Mouse (Mus musculus) embryonic facial prominence, embryonic 15.5 days (tissue): ENCODE results near the gene Slc12a3. TPM values are rescaled to one million over a fixed set of nuclear protein-coding genes. Genes with fewer than 3 reads are reported as not detected.

ENCODE experiments used
- ATAC-seq: fragments of 200-750 bp; cut with Nextera tagmentation; 2 replicates; pipeline ENCODE4 v1.8.0; 2017; ENCODE audit warnings: low read depth, moderate TSS enrichment; ENCODE audit not compliant: insufficient number of reproducible peaks, low FRiP score, low TSS enrichment
- H3K27ac ChIP-seq: fragments of 300-500 bp; sonication (generic); replicated peaks from 2 replicates; pipeline ENCODE4 v1.5.1; 2015; ENCODE audit warnings: mild to moderate bottlenecking, inconsistent platforms
- H3K27me3 ChIP-seq: fragments of 300-500 bp; sonication (generic); 2 replicates; pipeline ENCODE4 v1.6.1; 2015; ENCODE audit warnings: inconsistent platforms
- H3K36me3 ChIP-seq: fragments of 300-500 bp; sonication (generic); 2 replicates; pipeline ENCODE4 v1.6.1; 2015; ENCODE audit warnings: mild to moderate bottlenecking, inconsistent platforms
- H3K4me1 ChIP-seq: fragments of 300-500 bp; sonication (generic); 2 replicates; pipeline ENCODE4 v1.6.1; 2015; ENCODE audit warnings: inconsistent platforms
- H3K4me2 ChIP-seq: fragments of 300-500 bp; sonication (generic); replicated peaks from 2 replicates; pipeline ENCODE4 v1.6.1; 2015; ENCODE audit warnings: mild to moderate bottlenecking, inconsistent platforms
- H3K4me3 ChIP-seq: fragments of 300-500 bp; sonication (generic); replicated peaks from 2 replicates; pipeline ENCODE4 v1.5.1; 2015; ENCODE audit warnings: mild to moderate bottlenecking, inconsistent platforms
- H3K9ac ChIP-seq: fragments of 300-500 bp; sonication (generic); 2 replicates; pipeline ENCODE4 v1.6.1; 2015; ENCODE audit warnings: inconsistent platforms
- H3K9me3 ChIP-seq: fragments of 300-500 bp; sonication (generic); replicated peaks from 2 replicates; pipeline ENCODE4 v1.6.1; 2016; ENCODE audit warnings: inconsistent platforms
- WGBS: fragments of 180-500 bp; shearing (Covaris S2); methylation state at CpG from one replicate; pipeline ENCODE4 v1.1.7; 2015; 5-methylcytosine and 5-hydroxymethylcytosine counted together
- polyA plus RNA-seq: library from polyadenylated mRNA; unstranded; fragments of >200 nt; fragmentation: Nextera tagmentation; extraction: Ambion mirVana; gene quantifications from 2 replicates; pipeline ENCODE4 v1.2.1, GENCODE M21; 2015

Slc12a3 gene
- 0.23 TPM in 1 of 2 replicates, not detected in the other for polyA plus RNA-seq

DNA sequence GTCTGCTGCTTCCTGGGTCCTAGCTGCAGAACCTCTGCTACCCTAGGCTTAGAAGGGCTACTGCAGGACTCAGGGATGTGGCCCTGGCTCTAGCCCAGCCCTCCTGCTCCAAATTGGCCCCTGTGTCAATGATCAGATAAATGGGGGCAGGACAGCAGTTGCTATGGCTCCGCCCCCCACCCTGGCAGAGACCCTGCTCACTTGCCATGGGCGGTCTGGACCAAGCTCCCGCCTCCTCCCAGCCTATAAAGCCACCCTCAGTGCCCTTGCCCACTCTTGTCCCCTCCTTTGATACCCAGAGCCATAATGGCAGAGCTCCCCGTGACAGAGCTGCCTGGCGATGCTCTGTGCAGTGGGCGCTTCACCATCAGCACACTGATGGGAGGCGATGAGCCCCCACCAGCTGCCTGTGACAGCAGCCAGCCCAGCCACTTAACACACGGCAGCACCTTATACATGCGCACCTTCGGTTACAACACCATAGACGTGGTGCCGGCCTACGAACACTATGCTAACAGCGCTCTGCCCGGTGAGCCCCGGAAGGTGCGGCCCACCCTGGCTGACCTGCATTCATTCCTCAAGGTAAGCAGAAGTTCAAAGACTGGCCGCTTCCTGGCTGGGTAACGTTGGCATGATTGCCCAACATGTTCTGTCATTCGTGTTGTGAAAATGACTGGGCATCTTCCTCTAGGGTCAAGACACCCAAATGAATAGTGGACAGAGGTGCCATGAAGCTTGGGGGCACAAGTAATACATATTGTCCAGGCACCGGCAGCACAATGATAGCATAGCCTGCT is at the start of gene Slc12a3:
Gene Slc12a3, plus strand, starts transcription at position 270 of the 797 bp plus-strand sequence.
- H3K36me3 ChIP-seq = no peaks in the 10 kb centered on the region
- 81% methylated on average over 21 of the region's 21 CpGs for WGBS
- H3K4me2 ChIP-seq = no peak within 1 kb of the TSS
- no peaks in the 10 kb centered on the region for H3K9me3 ChIP-seq
- H3K9ac ChIP-seq = no peak within 1 kb of the TSS
- H3K27ac ChIP-seq = no peak within 1 kb of the TSS
- no peak within 1 kb of the TSS for H3K4me3 ChIP-seq
- ATAC-seq = no peak
- H3K27me3 ChIP-seq = no peaks in the 10 kb centered on the region
- H3K4me1 ChIP-seq = no peaks in the 10 kb centered on the region

DNA sequence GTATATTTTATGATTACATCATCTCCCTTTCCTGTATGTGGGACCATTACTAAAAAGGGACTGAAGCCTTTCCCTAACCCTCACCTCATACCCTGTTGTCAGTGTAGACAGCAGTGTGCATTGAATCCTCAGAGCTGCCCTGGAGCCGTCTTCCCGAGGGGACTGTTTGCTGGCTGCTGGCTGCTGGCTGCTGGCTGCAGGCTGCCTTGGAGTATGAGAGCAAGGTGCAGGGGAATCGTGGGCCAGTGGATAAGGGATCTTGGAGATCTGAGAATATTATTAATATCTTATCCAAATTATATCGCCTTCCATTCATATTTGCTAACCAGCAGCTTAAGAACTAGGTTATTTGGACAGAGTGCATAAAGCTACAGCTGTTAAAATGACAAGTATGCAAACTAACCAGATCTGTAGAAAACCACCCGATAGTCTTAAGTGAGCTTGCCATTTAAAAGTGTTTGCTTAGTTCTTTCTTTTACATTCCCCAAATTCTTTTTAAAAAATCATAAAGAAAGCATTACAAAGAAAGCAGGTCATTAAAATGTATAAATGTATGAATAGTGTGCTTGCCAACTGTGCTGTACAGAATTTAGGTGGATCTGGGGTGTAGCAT is 48.9 kb upstream of the Slc12a3 start:
- 52% methylated on average over 5 of the region's 5 CpGs for WGBS
- no peak overlapping the region for H3K4me2 ChIP-seq
- H3K9me3 ChIP-seq = no peaks in the 10 kb centered on the region
- H3K4me1 ChIP-seq = no peaks in the 10 kb centered on the region
- H3K36me3 ChIP-seq = no peaks in the 10 kb centered on the region
- no peaks in the 10 kb centered on the region for H3K27me3 ChIP-seq
- no peak overlapping the region for H3K27ac ChIP-seq
- ATAC-seq = no peak
- H3K9ac ChIP-seq = no peak overlapping the region
- no peak overlapping the region for H3K4me3 ChIP-seq

DNA sequence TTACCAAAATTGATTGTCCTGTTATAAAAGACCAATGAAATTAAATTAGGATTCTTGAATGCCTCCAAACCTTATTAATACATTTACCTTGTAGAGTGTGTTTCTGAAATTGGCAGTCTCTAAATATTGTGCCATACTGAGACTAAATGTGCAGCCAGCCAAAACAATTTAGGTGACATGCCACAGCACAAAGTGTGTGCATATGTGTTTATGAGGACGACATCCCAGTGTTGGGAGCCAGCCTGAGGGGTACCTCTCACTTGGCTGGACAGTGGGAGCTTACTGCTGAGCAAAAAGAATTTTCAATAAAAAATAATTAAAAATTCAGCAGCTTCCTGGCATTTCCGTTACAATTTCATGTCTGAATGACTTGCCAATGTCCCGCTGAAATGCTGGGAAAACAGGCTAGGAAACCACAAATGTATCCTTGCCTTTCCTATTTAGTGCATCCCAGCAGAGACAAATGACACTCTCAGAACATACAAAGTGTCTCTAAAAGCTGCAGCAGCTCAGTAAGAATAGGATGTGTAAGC is 46.5 kb upstream of the Slc12a3 start:
- 83% methylated on average over 3 of the region's 3 CpGs for WGBS
- no peaks in the 10 kb centered on the region for H3K36me3 ChIP-seq
- no peak for ATAC-seq
- no peak overlapping the region for H3K27ac ChIP-seq
- H3K4me1 ChIP-seq = no peaks in the 10 kb centered on the region
- no peaks in the 10 kb centered on the region for H3K9me3 ChIP-seq
- H3K4me2 ChIP-seq = no peak overlapping the region
- H3K9ac ChIP-seq = no peak overlapping the region
- no peaks in the 10 kb centered on the region for H3K27me3 ChIP-seq
- no peak overlapping the region for H3K4me3 ChIP-seq

DNA sequence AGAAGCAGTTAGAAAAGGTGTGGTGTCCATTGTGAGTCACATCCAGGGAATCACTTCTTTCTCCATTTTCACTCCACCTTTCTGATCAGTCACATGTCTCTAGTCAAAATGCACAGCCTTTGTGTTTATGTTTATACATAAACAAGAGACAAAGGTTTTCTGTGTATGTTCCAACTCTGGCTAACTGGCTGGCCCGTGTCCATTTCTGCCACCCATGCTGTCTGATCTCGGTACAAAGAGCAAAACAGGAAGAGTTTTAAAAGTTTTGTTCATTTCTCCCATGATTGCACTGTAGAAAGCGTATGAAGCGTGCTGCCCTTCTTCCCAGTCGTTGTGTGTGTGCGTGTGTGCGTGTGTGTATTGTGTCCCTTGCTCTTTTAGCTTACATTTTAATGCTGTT is 44.8 kb upstream of the Slc12a3 start:
- WGBS = 87% methylated on average over 7 of the region's 7 CpGs
- Histone ChIP-seq H3K4me2 (no peak overlapping the region), H3K36me3 (no peaks in the 10 kb centered on the region), H3K4me3 (no peak overlapping the region), H3K4me1 (no peaks in the 10 kb centered on the region), H3K27me3 (no peaks in the 10 kb centered on the region), H3K27ac (no peak overlapping the region), H3K9me3 (no peaks in the 10 kb centered on the region), H3K9ac (no peak overlapping the region)
- no peak for ATAC-seq

DNA sequence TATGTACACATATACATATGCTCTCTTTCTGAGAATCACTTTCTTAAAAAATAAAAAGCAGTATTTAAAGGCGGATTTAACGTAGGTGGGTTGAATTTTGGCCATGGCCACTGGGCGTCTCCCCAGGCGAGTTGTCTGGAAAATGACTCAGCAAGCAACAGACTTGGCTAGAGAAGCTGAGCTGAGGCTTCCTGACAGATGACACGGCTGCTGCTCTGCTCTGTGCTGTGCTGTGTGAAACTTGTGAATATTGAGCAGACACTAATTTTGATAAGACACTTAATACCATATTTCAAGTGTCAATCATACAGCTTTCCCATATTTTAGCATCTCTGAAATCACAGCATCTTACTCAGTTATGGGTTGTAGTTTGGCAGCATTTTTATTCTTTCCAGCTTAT is 38.4 kb upstream of the Slc12a3 start:
- H3K9me3 ChIP-seq = no peaks in the 10 kb centered on the region
- no peak overlapping the region for H3K9ac ChIP-seq
- no peak overlapping the region for H3K27ac ChIP-seq
- H3K4me3 ChIP-seq = no peak overlapping the region
- H3K36me3 ChIP-seq = 0 out of 2 replicates have a peak, but pooled peaks cover 3% of the 10 kb centered on the region
- H3K4me1 ChIP-seq = no peaks in the 10 kb centered on the region
- no peak overlapping the region for H3K4me2 ChIP-seq
- ATAC-seq = no peak
- no peaks in the 10 kb centered on the region for H3K27me3 ChIP-seq
- 78% methylated on average over 5 of the region's 5 CpGs for WGBS

DNA sequence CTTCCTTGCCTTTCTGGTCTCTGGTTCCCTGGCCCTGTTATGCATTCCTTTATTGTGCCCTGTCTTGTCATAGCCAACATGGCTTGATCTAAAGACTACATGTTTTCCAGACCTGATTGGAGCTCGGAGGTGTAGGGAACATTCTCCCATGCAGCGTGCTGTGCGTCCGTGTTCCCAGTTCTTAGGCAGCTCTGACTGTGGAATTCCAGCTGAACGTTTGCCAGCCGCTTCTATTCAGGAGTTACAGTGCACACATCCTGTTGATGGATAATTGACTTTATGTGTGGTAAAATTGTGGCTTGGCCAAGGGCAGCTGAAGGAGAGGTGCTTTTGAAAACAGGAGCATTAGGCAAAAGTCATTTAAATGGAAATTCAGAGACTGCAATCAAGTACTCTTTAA is 36.9 kb upstream of the Slc12a3 start:
- H3K36me3 ChIP-seq = 0 out of 2 replicates have a peak, but pooled peaks cover 3% of the 10 kb centered on the region
- 43% methylated on average over 6 of the region's 6 CpGs for WGBS
- H3K27ac ChIP-seq = no peak overlapping the region
- ATAC-seq = no peak
- no peaks in the 10 kb centered on the region for H3K9me3 ChIP-seq
- H3K4me3 ChIP-seq = no peak overlapping the region
- no peak overlapping the region for H3K4me2 ChIP-seq
- H3K4me1 ChIP-seq = no peaks in the 10 kb centered on the region
- H3K9ac ChIP-seq = no peak overlapping the region
- H3K27me3 ChIP-seq = no peaks in the 10 kb centered on the region

DNA sequence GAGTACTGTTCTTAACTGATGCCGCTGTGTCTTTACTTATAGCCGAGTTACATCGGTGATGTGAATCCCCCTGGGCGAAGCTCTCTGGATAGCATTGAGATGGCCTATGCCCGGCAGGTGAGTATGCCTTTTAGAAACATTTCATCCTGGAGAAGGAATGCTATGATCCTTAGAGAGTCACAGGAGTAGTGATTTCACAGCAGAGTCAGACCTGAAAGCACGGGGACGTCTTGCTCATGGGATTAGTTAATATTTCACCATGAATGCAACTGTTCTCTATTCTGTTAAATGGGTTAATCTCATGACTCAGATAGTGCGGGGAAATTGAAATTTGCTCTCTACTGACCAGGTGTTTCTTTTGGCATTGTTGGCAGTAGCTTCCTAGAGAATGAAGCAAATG is 36.4 kb upstream of the Slc12a3 start:
- H3K36me3 ChIP-seq = 0 out of 2 replicates have a peak, but pooled peaks cover 3% of the 10 kb centered on the region
- H3K4me2 ChIP-seq = no peak overlapping the region
- no peaks in the 10 kb centered on the region for H3K4me1 ChIP-seq
- no peak for ATAC-seq
- H3K9ac ChIP-seq = no peak overlapping the region
- H3K27me3 ChIP-seq = no peaks in the 10 kb centered on the region
- no peak overlapping the region for H3K4me3 ChIP-seq
- no peaks in the 10 kb centered on the region for H3K9me3 ChIP-seq
- H3K27ac ChIP-seq = no peak overlapping the region
- WGBS = 82% methylated on average over 8 of the region's 8 CpGs

DNA sequence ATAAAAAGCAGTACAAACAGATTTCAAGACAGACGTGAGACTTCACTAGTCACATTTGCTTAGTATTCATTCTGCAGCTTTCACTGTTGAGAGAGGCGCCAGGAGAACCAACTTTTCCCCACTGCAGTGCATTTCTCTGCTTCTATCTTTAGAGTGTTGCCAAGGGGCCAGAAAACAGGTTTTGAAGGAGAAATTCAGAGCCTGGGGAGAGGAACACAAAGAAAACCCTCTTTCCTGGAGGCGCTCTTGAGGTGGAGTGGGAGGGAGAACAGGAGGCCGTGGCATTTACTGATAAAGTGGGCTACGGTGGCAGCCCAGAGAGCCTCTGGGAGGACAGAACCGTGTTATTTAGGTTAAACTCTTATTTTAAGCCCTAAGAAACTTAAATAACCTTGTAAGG is 33.3 kb upstream of the Slc12a3 start:
- H3K4me3 ChIP-seq = no peak overlapping the region
- WGBS = 59% methylated on average over 6 of the region's 6 CpGs
- ATAC-seq = no peak
- H3K27me3 ChIP-seq = no peaks in the 10 kb centered on the region
- no peak overlapping the region for H3K4me2 ChIP-seq
- no peaks in the 10 kb centered on the region for H3K9me3 ChIP-seq
- H3K36me3 ChIP-seq = 0 out of 2 replicates have a peak, but pooled peaks cover 3% of the 10 kb centered on the region
- H3K9ac ChIP-seq = no peak overlapping the region
- peak overlapping the region; percentile 66; the same call in 1 of the 2 replicates for H3K27ac ChIP-seq
- H3K4me1 ChIP-seq = no peaks in the 10 kb centered on the region

DNA sequence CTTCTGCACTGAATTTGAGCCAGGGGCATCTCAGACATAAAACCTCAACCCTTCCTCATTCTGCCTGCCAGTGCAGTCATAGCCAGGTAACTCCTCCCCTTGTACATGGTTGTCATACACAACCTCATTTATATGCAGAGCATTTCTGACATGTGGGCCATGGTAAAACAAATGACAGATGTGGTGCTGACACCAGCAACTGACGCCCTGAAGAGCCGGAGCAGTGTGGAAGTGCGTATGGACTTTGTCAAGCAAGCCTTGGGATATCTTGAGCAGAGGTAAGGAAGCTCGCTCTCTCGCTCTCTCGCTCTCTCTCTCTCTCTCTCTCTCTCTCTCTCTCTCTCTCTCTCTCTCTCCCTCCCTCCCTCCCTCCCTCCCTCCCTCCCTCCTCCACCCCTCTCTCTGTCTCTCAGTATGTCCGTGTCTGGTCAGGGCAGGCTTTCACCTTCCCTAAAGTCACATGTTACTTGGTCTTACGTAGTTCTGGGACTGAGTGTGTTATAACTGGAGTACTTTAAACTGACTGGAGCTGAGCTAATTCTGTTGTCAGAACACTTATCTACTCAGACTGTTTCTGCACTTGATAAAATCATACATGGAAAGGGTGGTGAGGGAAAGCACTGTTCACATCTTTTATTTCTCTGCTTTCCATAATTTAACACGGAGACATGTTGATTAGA is 32.5 kb upstream of the Slc12a3 start:
- WGBS = 55% methylated on average over 9 of the region's 9 CpGs
- no peak overlapping the region for H3K4me2 ChIP-seq
- H3K9me3 ChIP-seq = no peaks in the 10 kb centered on the region
- no peak overlapping the region for H3K4me3 ChIP-seq
- 0 out of 2 replicates have a peak overlapping the region, but pooled peaks have one; percentile 66 for H3K27ac ChIP-seq
- no peak for ATAC-seq
- 0 out of 2 replicates have a peak, but pooled peaks cover 7% of the 10 kb centered on the region for H3K36me3 ChIP-seq
- H3K27me3 ChIP-seq = no peaks in the 10 kb centered on the region
- H3K4me1 ChIP-seq = no peaks in the 10 kb centered on the region
- no peak overlapping the region for H3K9ac ChIP-seq

DNA sequence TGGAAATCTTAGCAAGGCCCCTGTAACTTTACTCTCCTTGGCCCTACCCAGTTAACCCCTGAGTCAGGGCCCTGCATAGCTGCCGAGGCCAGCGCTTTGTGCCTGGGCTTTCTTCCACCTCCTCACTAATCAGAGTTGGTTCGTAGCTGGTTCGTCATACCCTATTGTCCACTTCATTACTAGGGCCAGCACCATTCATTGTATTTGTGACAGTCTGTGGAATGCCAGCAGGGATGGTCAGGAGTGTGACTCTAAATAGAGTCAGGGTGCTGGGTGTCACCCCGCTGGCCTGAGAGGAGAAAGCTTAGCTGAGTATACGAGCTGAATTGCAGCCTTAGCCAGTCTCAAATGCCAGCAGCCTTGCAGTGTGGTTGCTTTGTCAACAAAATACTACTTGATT is 31.9 kb upstream of the Slc12a3 start:
- no peaks in the 10 kb centered on the region for H3K4me1 ChIP-seq
- no peak for ATAC-seq
- no peaks in the 10 kb centered on the region for H3K27me3 ChIP-seq
- H3K4me3 ChIP-seq = no peak overlapping the region
- no peak overlapping the region for H3K27ac ChIP-seq
- H3K9me3 ChIP-seq = no peaks in the 10 kb centered on the region
- WGBS = 72% methylated on average over 6 of the region's 6 CpGs
- H3K9ac ChIP-seq = no peak overlapping the region
- H3K4me2 ChIP-seq = no peak overlapping the region
- 0 out of 2 replicates have a peak, but pooled peaks cover 14% of the 10 kb centered on the region for H3K36me3 ChIP-seq

DNA sequence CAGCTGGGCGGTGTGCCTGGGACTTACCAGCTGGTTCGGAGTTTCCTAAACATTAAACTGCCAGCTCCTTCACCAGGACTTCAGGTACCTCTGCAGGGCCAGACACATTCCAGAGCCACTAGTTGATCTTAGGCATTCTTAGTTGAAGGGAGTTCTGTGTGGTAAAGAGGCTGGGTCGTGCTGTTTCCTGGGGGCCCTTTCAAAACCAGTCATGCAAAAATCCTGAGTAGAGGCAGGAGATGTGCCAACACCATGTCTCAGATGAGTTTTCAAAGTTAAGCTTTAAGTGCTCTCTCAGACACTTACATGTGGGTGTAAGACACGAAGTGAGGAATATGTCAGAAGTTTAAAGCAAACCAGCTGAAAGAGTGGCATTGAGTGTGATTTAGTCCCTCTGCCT is 28.2 kb upstream of the Slc12a3 start:
- H3K27ac ChIP-seq = no peak overlapping the region
- H3K9ac ChIP-seq = no peak overlapping the region
- ATAC-seq = no peak
- H3K36me3 ChIP-seq = peaks cover 44% of the 10 kb centered on the region
- H3K4me3 ChIP-seq = no peak overlapping the region
- no peaks in the 10 kb centered on the region for H3K27me3 ChIP-seq
- no peak overlapping the region for H3K4me2 ChIP-seq
- H3K4me1 ChIP-seq = no peaks in the 10 kb centered on the region
- WGBS = 63% methylated on average over 4 of the region's 4 CpGs
- H3K9me3 ChIP-seq = no peaks in the 10 kb centered on the region
